Mouse (Mus musculus) testis, postnatal 10 days (tissue): ENCODE measurements at regions not wholly inside any gene's neighbourhood (a gene's known extent, or its start where the extent isn't known, plus 50 kb on each side); places are given as distances from the start of the nearest gene placed in this dataset.
A peak's percentile ranks its signal among the peaks of the same experiment; 100 is the strongest.

Experiments used
- DNase-seq: peaks from one replicate; pipeline ENCODE4 v3.0.0; 2021; ENCODE audit warnings: low spot score

- DNase-seq, result no peak
These were observed 116.0 kb upstream of the Smad1 start for GRCm38 (mm10) chr8:79515282-79515783.

DNA sequence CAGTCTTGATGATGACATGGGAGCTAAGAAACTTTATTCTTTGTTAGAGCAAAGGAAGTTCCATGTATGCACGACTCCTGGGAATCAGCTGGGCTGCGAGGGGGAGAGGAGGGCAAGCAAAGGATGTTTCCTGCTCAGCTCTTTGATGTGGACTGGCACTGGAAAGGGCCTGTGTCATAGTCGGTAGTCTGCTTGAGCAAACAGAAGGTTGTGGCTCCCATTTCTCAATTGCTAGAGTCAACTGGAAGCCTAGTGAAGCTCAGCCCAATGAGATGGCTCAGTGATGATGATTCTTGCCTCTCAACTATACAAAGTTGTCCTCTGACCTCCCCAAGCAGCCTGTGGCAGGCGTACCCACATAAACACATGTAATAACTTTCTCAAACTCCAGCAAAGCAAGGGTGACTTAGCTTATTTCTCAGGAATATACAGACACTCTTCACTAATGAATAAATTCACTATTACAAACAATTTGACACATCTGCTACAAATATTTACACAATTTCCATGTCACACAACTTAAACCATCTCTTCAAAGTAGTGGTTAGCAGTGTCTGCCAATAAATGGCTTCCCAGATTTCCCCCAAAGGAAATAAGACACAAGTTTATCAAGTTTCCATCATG, 115.4 kb upstream of the Smad1 start:
- DNase-seq, result no peak

DNA sequence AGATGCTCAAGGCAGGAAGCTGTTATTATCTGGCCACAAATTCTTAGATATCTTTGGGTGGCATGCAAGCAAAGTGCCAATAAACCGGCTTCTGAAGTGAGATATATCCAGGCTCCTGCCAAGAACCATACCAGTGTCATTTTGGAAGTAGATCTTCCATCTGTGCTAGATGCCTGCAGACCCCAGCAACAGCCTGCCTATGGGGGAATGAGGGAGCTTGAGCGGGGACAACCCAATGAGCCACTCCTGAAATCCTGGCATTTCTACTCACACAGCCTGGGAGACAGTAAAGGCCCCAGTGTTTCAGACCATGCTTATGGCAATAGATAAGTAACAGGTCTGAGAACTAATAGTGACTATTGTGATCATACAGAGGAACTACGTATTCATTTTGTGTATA, 109.3 kb upstream of the Smad1 start:
- no peak for DNase-seq

GRCm38 (mm10) chr8:79505381-79505780, 106.1 kb upstream of the Smad1 start:
- no peak for DNase-seq

DNA sequence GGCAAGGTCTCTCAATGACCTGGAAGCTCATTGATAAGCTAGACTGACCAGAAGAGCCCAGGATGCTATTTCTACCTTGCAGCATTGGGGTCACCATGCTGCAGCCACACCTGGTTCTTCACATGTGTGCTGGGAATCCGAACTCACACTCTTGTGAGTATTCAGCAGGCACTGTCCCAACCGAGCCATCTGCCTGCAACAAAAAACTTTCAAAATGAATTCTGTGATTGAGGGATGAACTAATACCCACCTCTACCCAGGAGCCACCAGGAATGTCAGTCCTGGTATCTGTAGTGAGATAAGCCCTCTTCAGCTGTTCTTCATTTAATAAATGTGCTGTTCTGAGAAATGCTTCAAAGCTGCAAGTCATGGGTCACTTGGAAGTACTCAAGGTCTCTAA, 104.6 kb upstream of the Smad1 start:
- DNase-seq, result no peak

DNA sequence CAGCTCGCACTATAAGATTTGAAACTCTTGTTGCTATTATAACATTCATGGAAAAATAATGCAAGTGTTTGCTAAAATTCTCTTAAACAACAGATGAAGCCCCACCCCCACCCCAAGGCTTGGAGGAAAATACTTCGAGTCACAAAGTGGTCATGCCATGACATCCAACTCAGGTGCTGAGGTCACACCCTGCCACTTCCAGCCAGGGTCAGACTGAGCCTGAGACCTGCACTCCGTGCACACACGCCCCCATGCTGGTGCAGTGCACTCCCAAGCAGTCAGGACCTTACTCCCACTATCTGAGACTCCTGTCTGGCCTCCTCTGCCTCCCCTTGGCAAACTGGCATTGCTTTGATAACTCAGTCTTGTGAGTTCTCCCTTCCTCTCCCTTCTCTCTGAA, 102.7 kb upstream of the Smad1 start:
- DNase-seq, result no peak

DNA sequence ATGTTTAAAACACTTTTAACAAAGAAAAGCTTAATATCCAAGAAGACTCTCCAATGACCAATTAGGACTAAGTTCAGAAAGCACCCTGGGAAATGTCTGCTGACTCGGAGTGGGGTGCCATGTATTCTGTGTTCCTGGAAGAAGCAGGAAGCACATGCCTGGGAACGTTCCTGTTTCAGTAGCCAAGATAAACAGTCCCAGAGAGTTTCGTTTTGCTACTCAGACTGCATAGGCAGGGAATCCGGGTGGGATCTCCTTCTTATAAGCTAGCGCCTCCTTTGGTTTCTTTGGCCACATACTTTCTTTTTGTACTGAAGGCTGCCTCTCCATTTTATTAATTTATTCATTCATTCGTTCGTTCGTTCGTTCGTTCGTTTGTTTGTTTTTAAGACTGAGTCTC, 101.9 kb upstream of the Smad1 start:
- no peak for DNase-seq

DNA sequence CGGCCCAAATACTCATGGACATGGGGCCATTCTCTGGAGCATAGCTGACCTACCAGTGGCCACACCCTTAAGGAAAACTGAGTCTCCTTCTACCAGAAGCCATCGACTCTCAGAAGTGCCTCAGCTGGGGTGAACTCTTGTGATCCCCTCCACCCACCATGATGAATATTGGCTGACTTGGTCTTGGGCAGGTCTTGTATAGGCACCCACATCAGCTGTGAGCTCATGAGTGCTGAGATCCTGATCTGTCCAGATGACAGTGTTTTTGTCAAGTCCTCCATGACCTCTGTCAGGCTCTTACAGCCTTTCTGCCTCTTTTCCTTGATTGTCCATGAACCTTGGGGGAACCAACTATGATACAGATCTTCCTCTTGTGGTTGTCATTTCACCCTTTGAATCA, 99.9 kb upstream of the Smad1 start:
- DNase-seq, result no peak

GRCm38 (mm10) chr8:79498611-79499010, 99.3 kb upstream of the Smad1 start:
- DNase-seq, result no peak

GRCm38 (mm10) chr8:79491156-79491698, 91.9 kb upstream of the Smad1 start:
- DNase-seq, result no peak

- DNase-seq, result no peak
These were observed 91.4 kb upstream of the Smad1 start for GRCm38 (mm10) chr8:79490739-79491138.

- no peak for DNase-seq
These were observed 89.5 kb upstream of the Smad1 start for GRCm38 (mm10) chr8:79488861-79489260.

GRCm38 (mm10) chr8:79487597-79487996, 88.3 kb upstream of the Smad1 start:
- peak; percentile 12 for DNase-seq

GRCm38 (mm10) chr8:79479326-79479725, 80.0 kb upstream of the Smad1 start:
- DNase-seq, result peak; percentile 21

DNA sequence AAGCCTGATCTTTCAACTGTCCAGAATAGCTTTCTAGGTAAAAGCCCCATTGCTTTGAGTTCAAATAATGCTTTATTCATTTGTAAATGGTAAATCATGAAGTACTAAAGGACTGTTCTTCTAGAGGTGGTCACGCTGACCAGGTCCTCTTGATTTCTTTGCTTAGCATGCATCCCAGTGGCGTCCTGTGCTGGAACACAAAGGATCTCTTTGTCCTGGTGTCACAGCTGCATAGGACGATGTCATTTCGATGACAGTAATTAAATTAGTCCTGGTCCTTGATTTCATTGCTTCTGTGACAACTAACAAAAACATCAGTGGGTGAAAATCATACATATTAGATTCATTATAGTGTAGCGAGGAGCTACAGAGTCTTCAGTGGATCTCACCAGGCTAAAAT, 76.7 kb upstream of the Smad1 start:
- peak; percentile 8 for DNase-seq

DNA sequence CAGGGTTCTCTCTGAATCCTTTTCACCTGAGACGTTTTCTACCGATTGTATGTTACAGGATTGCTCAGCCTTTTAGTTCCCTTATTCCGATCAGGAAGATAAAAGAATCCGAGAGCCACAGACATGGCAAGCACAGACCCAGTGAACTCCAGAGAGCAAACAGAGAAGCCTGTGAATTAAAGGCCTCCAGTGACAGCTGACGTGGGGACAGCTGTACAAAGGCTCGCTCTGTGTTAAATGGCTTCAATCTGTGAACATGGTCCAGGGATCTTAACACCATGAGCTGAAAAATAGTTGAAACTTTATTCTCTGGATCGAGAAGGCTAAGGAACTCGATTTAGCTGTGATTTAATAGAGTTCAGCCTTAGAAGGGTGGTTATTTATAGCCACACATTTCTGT, 75.4 kb upstream of the Smad1 start:
- peak; percentile 1 for DNase-seq

DNA sequence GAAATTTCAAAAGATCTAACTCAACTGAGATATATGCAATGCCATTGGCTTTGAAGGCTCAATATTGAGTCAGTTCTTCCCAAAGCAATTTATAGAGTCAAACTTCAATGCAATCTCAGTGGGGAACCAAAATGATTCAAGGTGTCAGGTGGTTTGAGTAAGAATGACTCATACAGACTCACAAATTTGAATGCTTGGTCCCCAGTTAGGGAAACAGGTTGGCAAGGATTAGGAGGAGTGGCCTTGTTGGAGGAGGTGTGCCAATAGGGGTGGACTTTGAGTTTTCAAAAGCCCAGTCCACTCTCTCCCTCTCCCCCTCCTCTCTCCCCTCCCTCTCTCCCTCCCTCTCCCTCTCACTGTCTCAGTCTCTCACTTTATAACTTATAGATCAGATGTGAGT, 52.8 kb upstream of the Smad1 start:
- DNase-seq, result no peak

DNA sequence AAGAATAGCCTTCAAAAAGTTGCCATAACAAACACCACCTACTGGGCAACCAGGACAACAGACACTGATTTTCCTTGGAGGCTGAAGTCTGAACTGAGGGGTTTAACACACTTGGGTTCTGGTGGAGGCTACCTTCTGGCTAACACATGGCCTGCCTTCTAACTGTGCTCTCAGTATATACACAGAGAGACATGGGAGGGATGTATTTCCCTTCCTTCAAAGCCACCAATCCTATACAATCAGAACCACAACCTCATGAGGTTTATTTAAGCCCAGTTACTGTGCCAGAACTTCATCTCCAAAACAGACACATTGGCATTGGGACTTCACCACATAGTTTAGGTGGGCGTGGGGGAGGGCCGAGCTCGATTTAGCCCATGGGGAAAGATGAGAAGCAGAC, 50.1 kb upstream of the Smad1 start:
- no peak for DNase-seq
